Mouse (Mus musculus): ENCODE measurements at regions not wholly inside any gene's neighbourhood (a gene's known extent, or its start where the extent isn't known, plus 50 kb on each side); places are given as distances from the start of the nearest gene placed in this dataset.

DNA sequence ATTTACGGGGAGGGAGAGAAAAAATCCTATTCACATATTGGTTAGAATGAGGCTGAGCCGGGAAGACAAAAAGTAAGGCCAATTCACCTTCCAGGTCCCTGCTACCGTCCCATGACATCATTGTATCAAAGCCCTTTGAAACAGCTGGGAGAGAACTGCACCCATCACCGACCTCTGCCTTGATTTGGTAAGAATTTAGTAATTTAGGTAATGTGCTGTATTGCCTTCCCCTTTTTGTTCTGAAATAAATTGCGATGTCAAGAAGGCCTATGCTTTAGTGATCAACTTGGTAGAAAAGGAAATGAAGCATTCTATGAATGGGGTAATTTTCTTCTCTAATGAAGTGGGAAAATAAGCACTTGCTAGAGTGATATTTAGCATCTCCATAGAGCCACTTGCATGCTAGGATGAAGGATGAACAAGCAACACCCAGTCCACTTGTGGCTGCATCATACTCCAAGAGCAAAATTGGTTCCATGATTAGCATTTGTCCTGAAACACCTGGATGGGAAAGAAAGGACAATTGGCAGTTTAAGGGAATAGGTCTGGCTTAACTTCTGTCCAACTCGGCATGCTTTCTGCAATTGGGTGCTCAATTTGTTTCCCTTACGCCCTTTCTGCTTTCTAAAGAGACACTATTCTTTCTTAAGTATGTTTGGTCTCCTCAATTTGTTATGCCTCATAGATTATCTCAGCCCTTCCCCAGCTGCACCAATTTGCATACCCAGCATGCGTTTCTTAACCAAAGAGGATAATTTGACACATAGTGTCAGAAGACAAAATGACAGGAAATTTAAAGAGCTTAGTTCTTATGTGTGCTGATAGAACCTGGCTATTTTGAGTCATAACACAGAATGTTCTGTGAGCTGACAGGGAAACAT, 114.2 kb upstream of the Kitl start:
- DNase-seq = no peak

DNA sequence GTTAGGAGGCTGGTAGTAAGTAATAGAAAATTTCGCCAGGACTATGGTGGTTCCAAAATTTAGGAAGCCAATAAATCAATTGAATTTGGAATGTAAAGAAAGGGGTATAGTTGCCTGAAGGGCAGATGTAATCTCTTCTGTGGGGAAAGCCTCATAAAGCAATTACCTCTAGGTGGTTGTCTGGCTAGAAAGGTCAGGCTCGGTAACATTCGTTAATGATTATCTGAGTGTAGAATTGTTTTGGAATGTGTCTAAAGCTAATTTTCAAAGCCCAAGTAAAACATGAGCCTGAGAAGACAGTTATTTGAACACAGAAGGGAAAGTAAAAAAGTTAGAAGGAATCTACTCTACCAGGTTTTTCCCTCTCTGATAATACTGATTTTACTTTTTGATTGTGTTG, 121.4 kb upstream of the Kitl start:
- no peak for DNase-seq

DNA sequence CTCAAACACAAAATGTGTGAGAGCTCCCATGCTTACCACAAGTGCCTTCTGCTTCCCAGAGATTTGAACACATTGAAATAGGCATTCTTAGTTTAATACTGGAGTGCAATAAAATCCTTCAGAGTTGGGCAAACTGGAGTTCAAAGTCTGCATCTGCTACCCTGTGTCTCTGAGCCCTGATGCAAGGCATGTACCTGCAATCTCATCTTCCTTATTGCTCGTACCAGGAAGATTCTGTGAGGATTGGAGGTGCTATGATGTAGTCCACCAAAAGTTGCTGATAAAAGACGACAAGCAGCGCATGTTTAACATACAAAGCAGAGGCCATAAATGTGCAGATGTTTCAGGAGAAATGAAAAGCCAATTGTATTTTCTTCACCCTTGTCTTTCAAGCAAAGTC, 123.5 kb upstream of the Kitl start:
- no peak for DNase-seq

DNA sequence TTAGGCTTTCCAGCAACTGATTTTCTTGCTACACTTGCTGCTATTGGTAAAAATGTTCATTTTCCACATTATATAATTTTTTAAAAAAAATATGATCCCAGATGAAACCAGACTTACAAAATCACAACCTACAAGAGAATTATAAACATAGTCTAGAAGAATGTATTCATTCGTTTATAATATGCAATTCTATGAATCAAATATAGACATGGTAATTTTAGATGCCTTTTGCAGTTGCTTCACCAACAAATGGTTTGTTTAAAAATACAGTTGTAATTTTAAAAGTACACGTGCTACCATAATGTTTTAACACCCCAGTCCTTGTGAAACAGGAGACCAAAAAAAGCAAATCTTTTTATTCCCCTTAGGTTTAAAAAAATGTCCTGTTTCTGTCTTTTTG, 122.4 kb upstream of the Csl start:
- DNase-seq = no peak

DNA sequence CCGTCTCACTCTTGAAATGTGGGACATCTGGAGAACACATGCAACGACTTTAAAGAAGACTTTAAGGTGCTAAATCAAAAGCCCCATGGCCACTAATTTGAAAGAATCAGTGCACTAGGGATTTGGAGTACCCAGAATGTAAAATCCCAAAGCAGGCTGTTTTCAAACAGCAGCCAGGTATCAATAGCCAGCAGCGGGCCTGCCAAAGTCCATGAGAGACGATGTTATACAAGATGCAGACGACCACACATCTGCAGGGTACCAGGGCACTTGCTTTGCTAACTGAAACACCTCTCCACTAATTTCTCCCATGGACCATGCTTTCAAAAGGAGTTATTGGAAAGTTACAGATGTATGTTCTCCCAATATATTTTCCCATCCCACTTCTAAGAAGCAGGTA, 119.9 kb upstream of the Csl start:
- DNase-seq = no peak

DNA sequence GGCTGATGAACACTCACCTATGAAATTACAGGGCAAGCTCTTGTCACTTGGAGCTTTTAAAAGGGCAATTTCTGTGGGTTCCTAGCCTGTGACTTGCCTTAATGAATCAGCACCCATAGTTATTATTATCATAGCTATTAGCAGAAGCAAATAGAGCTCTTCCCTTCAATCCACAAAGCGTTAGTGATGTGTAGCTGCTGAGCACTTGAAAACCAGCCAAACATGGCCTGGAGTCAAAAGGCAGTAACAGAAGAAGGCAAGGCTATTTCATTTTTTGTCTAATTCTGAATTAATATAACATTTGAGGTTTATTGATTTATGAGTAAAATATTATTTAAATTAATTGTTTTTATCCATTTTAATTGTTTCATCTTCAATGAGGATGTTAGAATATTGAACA, 105.3 kb upstream of the Csl start:
- DNase-seq = no peak

DNA sequence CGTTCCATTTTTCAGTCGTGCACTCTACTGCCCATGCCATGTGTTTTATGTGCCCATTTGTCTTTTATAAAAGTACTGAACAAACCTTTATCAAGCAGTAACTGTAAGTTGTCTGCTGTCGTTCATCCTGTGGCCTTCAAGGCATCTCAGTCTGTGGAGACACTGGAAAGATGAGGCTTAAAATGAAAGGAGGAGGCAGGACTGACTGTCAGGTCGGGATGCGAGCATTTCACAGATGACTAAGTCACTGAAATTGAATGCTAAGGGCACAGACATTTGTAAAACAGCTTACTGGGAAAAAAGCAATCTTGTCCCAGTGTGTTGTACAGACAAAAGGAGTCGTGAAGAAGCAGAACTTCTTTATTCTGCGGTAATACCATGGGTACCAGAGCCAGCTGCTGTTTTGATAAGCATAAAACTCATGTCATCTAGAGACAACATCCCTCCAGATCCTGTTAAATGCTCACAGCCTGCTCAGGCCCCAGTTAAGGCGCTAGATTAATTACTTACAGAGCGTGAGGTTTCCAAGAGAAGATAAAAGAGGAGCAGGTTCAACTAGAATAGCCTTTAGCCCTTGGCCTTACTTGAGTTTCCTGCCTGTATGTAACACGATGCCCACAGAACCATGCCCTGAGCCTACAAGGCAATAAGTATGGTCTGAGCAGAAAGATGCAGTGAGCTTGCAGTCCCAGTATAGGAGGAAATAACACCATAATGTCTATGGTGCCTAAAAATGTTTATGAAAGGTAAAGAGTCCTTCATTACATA, 101.0 kb upstream of the Csl start:
- no peak for DNase-seq

DNA sequence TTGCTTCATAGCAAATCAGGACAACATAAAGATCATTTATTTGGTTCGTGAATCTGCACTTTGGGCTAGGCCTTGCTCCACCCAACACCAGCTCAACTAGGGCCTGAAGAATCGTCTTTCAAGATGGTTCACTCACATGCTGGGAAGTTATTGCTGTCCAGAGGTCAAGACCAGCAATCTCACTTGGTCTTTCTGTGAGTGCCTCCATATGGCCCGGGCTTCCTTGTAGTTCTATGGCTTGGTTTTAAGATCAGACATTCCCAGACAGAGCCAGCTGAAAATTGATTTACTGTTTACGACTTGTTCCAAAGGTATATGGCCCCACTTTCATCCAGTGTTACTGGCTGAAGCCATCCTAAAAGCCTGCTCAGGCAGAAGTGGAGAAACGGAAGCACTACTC, 84.7 kb upstream of the Csl start:
- no peak for DNase-seq

DNA sequence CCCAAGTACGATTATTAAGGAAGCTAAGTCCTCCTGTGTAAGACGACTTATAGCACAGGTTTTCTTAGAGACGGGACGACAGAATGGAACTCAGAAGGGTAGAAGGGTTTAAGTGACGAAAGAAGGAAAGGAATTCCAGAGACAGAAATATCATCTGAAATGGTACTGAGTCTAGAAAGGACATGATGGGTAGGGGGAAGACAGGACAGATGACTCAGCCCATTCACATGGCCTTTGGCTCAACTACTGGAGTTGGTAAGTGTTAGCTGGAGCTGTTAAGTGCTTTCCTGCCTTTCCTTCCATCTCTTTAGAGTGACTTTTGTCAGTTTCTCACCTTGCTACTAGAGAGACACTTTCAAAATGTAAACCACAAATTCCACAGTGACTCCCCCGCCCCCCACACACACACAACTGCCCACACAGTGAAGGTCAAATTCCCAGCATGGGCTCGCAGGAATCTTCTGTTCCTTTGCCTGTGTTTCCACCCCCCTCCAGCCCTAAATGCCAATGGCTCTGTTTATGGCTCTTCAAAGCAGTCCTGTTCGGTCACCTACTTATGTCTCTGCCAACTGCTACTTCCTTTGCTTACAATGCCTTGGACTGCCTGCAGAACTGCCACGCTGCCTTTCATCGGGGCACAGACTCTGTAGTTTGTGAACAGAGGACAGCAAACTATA, 81.8 kb upstream of the Csl start:
- DNase-seq = peak; percentile 28 to 49

DNA sequence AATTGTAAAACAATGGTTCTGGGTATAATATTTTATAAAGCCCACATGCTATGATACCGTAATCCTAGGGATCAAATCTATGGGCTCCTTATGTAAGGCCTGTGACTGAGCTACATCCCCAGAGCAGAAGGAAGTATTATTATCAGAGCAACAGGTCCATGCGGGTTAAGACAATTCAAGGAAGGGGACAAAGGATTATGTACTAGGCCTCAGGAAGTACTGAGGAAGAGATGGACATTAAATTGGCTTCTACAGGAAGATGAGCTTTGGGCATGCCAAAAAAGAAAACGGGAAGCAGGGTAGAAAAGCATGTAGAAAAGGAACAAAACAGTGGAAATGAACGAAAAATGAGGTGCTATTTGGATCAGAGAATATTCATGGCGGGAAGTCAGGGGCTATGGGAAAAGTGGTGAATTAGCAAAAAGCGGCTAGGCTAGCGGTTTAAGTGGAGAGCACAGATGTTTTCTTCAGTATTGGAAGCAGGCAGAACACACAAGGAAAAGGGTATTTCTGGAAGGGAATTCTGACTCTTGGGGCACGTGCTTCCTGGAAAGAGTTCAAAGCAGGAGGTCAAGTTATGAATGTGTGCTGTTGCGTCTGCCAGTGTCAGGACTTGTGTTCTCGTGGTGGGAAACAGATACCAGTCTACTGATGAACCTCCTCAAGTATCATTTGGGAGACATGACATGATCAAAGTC, 80.9 kb upstream of the Csl start:
- peak; percentile 20 to 31 for DNase-seq

DNA sequence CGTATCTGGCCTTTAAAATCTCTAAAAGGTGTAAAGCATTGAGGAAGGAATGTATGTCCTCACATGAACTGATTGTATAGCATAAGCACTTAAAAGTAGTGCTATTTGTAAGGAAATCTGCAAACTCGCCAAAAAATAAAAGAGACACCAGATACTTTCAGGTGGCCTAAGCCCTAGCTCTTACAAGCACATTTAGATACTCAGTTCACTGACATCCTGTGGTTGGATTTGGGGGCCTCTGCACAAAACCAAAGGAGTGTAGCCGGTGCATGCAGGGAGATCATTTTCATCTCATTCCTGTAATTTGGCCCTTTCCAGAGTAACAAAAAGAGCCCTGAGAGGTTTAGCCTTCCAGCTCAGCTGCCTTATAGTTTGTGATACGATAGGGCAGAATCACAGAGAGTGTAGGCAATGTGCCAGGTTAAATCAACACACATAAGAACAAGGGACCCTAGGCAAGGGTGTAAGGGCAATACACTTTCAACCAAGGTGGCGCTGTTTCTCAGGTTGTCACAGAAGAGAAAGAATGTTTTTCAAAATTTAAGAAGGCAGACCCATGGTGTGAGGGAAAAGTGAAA, 77.5 kb upstream of the Csl start:
- no peak for DNase-seq

DNA sequence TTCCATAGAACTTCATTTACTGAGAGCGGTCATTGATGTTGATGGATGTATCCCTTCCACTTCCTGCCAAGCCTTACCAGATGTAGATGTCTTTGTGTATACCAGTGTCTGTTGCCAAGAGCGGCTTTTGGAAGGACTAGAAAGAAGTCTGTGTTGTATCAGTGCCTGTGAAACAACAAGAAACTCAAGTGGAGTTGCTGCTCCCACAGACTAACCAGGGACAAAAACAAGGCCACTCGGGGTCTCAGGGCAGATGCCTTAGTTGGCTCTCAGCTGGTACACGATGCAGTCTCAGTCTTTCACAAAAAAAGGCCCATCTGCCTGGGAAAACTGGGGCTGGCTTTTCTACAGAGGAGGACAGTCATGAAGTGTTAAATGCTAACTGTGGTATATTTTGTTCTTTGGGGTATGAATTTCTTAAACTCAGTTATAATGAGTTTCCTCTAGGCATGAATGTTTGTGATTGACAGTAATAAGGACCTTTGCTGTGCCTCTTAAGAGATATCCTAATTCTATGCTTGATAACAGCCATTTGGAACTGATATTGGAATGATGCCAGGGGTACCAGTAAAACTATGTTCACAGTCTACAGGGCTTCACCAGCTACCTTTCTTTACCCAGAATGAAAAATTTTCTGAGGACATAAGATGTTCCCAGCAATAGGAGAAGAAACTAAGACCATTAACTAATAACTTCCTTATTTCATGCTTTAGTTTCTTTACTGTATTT, 75.6 kb upstream of the Csl start:
- peak; percentile 29 to 37 for DNase-seq

DNA sequence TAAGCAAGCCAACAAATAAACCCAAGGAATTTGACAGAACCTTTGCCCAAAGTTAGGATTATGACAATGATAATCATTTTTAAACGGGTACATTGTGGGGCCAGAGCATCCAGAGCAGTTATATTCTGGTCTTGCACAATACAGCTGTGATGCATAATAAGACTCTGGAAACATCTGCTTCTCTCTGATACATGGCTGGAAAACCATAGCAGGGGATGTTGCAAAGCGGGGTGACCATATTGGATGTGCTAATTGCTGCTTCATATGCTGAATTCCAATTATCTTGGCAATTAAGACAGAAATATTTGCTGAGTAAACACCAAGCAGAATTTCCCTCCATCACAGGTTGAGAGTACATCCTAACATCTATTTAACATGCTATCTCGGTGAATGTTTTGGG, 70.5 kb upstream of the Csl start:
- no peak for DNase-seq

DNA sequence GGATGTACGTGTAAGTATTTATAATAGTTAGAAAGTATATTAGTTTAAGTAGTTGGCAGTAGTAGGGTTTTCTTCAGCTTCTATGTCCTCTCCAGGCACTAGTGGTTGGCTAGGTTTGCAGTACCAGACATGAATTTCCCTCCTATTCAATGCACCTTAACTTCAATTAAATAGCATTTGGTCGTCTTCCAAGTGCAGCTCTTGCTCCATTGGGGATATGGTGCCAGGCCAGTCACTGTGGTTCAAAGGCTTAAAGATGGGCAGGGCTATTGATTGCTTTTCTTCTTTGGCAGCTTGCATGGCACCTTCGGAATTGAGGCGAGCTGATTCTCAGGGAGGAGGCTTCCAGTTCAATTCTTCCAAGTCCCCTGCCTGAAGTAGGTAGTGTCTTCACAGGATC, 68.0 kb upstream of the Csl start:
- no peak for DNase-seq

DNA sequence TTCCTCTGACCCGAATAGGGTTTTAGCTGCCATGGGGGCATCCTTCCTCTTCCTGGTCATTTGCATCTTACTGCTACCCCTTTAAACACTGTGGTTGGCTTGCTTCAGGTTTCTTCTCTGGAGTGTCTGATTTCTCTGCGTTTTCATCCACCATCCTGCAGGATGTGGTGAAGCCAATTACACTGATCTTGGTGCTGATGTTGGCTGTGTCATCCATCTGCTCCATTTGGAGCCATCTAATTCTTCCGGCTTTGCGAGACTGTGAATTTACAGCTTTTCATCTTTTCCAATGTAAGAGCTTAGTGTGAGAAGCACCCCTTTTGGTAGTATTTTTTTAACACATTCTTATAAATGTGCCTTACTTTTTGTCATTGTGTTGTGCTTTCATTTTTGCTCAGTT, 66.4 kb upstream of the Csl start:
- no peak for DNase-seq

DNA sequence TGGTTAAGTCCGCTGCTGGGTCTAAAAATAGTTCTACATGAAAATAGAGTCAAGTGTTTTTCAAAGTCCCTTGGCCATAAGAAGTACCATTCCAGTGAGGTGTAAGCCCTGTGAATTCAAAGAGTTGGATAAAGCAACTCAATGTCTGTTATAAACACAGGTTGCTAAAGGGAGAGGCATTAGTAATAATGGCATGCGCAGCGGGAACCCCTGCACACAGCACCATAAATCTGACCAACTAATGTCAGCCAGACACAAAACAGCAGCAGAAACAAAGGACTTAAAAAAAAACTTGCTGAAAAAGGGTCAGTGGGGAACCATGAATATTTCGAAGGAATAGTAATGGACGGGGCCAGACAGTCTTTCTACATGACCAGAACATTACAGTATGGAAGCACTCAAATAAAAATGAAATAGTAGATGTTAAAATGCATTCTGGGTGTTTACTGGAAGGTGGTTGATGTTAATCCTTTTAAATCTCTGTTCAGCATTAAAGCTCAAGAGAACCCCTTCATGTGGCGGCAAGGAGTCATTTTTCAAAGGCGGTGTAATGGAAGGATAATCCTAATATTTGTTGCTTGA, 52.7 kb upstream of the Csl start:
- DNase-seq = no peak

DNA sequence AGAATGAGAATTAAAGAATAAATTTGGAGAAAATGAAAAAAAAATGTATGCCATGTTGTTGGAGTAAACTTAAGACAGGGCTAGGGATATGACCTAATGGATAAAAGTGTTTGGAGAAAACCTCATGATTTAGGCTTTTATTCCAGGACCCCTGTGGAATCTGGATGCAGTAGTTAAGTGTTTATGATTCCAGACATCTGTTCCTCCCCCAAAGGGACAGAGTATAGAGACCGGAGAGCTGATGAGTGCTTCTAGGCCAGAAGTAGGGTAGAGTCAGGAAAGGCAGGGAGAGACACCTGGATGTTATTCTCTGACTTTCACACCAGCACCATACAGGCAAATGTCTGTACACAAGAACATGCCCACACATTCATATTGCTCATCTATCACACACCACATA, 52.0 kb upstream of the Csl start:
- DNase-seq = no peak
